Mouse (Mus musculus) thymus, adult 2 months (tissue): ENCODE results near the gene Polr3h. TPM values are rescaled to one million over a fixed set of nuclear protein-coding genes. Genes with fewer than 3 reads are reported as not detected.

Experiments used
- DNase-seq: peaks from one replicate; pipeline ENCODE4 v3.0.0; 2021
- H3K27ac ChIP-seq: fragments of 200-500 bp; 2 replicates; pipeline ENCODE4 v1.5.1; 2012; ENCODE audit warnings: low read length, control low read depth; ENCODE audit not compliant: control insufficient read depth, insufficient read depth
- H3K27me3 ChIP-seq: fragments of 200-500 bp; 2 replicates; pipeline ENCODE4 v1.6.1; 2012; ENCODE audit warnings: mild to moderate bottlenecking, low read length, moderate library complexity, mixed read lengths; ENCODE audit not compliant: control insufficient read depth, insufficient read depth
- H3K36me3 ChIP-seq: fragments of 200-500 bp; 2 replicates; pipeline ENCODE4 v1.6.1; 2012; ENCODE audit warnings: mild to moderate bottlenecking, low read length, moderate library complexity; ENCODE audit not compliant: control insufficient read depth, insufficient read depth
- H3K4me1 ChIP-seq: fragments of 200-500 bp; replicated peaks from 2 replicates; pipeline ENCODE4 v1.6.1; 2012; ENCODE audit warnings: low read length; ENCODE audit not compliant: control insufficient read depth, insufficient read depth
- H3K4me3 ChIP-seq: fragments of 200-500 bp; 2 replicates; pipeline ENCODE4 v1.5.1; 2012; ENCODE audit warnings: mild to moderate bottlenecking, low read length, control low read depth, moderate library complexity; ENCODE audit not compliant: control insufficient read depth, insufficient read depth
- CTCF ChIP-seq: fragments of 200-500 bp; IDR thresholded peaks from 2 replicates; pipeline ENCODE4 v1.5.1; 2012; ENCODE audit warnings: mild to moderate bottlenecking, control low read depth, low read length, moderate library complexity, borderline replicate concordance; ENCODE audit not compliant: control insufficient read depth, poor library complexity, insufficient read depth; ENCODE audit errors: extremely low read depth
- POLR2A ChIP-seq: fragments of 200-500 bp; IDR thresholded peaks from 2 replicates; pipeline ENCODE4 v1.6.1; 2012; ENCODE audit warnings: mild to moderate bottlenecking, low read length, control low read depth, moderate library complexity; ENCODE audit not compliant: control insufficient read depth, poor library complexity, insufficient read depth; ENCODE audit errors: extremely low read depth
- WGBS: fragments of 180-500 bp; shearing (Covaris S2); methylation state at CpG from one replicate; pipeline ENCODE4 v1.1.7; 2018; 5-methylcytosine and 5-hydroxymethylcytosine counted together
- polyA plus RNA-seq: library from polyadenylated mRNA; depleted of rRNA; stranded (reverse); fragments of >200 nt; gene quantifications from 2 replicates; pipeline ENCODE4 v1.2.3, GENCODE M21; 2012

Polr3h gene
- polyA plus RNA-seq, 1 experiment = 16.7 TPM

DNA sequence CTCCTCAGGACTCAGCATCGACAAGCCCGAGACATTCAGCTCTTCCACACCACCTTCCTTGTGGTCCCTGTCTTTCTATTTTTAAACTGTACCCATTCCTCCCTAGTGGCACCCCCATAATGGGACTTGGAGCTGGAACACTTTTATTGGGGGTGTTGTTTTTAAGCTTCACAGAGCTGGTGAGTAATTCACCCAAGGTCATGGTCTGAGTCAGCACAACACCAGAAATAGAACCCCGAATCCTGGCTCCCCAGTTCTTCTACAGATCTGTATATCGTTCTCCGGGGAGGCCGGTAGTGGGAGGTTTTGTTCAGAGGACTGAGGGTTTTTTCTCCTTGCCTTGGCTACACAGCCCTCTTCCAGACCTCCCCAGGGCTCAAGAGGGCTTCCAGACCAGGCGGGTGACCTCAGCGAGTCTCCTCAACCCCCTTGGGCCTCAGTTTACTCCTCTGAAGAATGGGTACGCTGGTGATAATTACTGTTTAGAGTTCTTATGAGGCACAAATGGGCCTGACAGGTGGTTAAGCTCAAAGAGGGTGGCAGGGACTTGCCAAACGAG lies 13.2 kb upstream of the Polr3h start:
- 96% methylated on average over 10 of the region's 10 CpGs for WGBS
- H3K36me3 ChIP-seq = no peaks in the 10 kb centered on the region
- no peak for DNase-seq
- TF ChIP-seq CTCF (no peak), POLR2A (no peak)
- no peak overlapping the region for H3K4me3 ChIP-seq
- no peaks in the 10 kb centered on the region for H3K27me3 ChIP-seq
- peaks cover 4% of the 10 kb centered on the region for H3K4me1 ChIP-seq
- H3K27ac ChIP-seq = no peak overlapping the region

DNA sequence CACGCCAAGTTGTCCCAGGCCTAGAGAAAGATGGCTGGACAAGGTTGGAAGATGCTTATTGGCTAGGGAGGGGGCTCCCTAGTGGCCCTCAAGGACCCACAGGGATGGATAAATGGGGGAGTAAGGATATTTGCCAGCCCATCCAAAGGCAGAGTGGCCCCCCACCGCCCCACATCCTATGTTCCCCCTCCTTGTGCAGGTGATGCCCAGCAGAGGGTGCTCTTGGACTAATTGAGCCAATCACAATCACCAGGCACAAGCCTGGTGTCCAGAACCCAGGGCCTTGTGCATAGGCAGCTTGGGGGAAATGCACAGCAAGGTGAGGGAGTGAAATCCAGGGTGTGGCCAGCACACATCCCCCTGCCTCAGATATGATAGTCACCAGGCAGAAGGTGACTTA lies 12.2 kb upstream of the Polr3h start:
- H3K27ac ChIP-seq = no peak overlapping the region
- TF ChIP-seq POLR2A (no peak), CTCF (peak; percentile 69; the same call in 1 of the 2 replicates)
- H3K4me1 ChIP-seq = peaks cover 7% of the 10 kb centered on the region
- WGBS = 55% methylated on average over 2 of the region's 2 CpGs
- H3K36me3 ChIP-seq = no peaks in the 10 kb centered on the region
- DNase-seq = peak; percentile 26
- no peaks in the 10 kb centered on the region for H3K27me3 ChIP-seq
- no peak overlapping the region for H3K4me3 ChIP-seq

DNA sequence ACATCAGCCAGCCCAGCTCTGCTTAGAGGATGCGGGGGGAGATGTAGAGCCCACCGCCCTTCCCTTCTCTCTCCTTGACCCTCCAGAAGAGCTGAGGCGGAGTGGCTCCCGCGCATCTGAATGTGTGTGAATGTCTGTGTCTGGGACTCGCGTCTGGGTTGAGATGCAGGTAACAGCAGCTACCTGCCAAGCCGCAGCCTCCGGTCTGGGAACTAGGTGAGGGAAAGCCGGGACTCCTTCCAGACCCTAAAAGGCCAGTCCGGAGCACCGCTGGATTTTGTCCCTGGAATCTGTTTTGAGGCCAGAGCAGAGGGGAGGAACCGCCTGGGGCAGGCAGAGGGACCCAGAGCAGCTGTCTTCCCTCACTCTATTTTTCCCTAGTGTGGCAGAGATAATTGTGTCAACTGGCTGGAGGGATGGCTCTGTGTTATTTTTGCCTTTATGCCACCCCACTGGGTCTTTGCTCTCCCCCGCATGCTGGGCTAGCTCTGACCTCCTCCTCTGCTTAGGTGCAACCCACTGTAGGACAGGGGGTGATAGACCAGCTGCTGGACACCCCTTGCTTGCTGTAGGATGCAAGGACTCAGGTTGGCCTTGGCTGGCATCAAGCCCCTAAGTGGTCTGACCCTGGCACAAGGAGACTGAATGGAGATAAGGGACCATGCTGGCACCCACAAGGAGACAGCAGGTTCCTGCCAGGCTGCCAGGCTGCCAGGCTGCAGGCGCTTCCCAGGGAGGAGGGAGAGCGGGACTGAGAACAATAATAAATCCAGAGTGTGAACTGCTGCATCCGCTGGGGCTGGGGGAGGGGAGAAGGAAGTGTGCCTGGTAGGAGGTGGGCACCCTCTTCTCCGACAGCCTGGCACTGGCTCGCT lies 11.3 kb upstream of the Polr3h start:
- DNase-seq = no peak
- no peaks in the 10 kb centered on the region for H3K36me3 ChIP-seq
- H3K4me1 ChIP-seq = peaks cover 16% of the 10 kb centered on the region
- WGBS = 69% methylated on average over 19 of the region's 19 CpGs
- TF ChIP-seq CTCF = no peak
- no peak for TF ChIP-seq POLR2A
- no peaks in the 10 kb centered on the region for H3K27me3 ChIP-seq
- H3K4me3 ChIP-seq = no peak overlapping the region
- no peak overlapping the region for H3K27ac ChIP-seq

DNA sequence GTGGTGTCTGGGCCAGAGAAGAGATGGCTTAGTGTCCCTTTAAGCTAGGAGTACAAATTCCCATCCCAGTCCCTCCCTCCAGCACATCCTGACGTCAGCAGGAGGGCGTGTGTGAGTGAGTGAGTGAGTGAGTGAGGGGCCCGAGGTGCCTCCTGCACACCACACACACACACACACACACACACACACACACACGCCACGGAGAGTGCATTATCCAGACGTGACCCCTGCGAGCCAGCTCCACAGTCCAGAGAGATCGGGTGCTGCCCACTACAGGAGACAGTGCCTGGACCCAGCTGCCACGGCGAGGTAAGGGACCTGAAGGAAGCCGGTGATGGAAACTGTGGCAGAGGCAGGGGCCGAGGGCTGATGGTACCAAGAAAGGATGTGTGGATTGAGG lies 10.6 kb upstream of the Polr3h start, which contains the start of gene Csdc2:
Csdc2 (plus strand) TSS at position 81 of the 400 bp plus-strand sequence.
- peaks cover 16% of the 10 kb centered on the region for H3K4me1 ChIP-seq
- no peak for TF ChIP-seq CTCF
- no peak for TF ChIP-seq POLR2A
- H3K36me3 ChIP-seq = no peaks in the 10 kb centered on the region
- no peak within 1 kb of the TSS for H3K4me3 ChIP-seq
- H3K27me3 ChIP-seq = no peaks in the 10 kb centered on the region
- 70% methylated on average over 12 of the region's 12 CpGs for WGBS
- H3K27ac ChIP-seq = no peak within 1 kb of the TSS
- no peak for DNase-seq

DNA sequence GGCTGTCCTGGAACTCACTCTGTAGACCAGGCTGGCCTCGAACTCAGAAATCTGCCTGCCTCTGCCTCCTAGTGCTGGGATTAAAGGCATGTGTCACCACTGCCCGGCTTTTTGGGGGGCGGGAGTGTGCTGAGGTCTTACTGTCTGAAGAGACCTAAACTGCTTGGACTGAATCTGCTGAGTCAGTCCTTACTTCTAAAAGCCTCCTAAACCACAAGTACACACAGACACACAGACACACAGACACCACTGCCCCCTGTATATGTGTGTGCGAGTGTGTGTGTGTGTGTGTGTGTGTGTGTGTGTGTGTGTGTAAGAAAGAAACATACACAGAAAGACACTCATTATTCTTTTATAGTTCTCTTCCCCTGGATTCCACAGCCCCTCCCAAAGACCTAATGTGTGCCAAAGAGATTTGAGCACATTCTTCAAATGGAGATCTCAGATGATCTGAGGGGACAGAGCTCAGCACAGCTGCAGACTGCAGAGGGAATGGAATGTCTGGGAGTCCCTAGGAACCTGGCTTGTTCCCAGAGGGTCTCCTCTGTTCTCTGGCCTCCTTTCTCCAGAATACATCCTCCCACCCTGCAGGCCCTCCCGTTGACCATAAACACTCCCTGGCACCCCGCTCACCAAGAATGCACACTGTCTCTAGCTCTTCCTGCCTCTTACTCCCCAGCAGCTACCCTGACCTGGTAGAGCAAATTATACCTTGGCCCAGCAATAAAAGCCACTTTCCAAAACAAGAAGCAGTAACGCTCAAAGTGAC lies 10.0 kb upstream of the Polr3h start:
- no peak overlapping the region for H3K27ac ChIP-seq

DNA sequence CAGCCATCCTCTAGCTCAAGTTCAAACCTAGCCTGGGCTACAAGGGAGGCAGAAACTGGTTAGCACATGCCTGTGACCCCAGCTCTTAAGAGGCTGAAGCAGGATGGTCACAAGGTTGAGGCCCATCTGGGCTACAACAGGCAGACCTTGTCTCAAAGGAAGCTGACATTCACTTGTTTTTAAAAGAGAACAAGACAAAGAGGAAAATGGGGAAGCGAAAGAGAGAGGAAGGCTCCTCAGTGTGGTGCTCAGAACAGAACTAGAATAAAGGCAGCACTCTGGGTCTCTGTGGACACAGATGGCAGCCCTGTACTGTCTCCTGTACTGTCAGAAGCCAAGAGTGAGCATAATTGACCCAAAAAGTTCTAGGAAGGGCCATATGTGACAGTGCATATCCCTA lies 7.9 kb upstream of the Polr3h start:
- H3K36me3 ChIP-seq = no peaks in the 10 kb centered on the region
- WGBS = 91% methylated on average over 1 of the region's 1 CpGs
- no peaks in the 10 kb centered on the region for H3K27me3 ChIP-seq
- DNase-seq = no peak
- no peak overlapping the region for H3K27ac ChIP-seq
- no peak overlapping the region for H3K4me3 ChIP-seq
- peaks cover 16% of the 10 kb centered on the region for H3K4me1 ChIP-seq
- no peak for TF ChIP-seq CTCF

More for the DNA sequence above, 10.0 kb upstream of the Polr3h start:
- TF ChIP-seq CTCF = no peak
- TF ChIP-seq POLR2A = no peak
- Histone ChIP-seq H3K4me1 (peaks cover 16% of the 10 kb centered on the region), H3K36me3 (no peaks in the 10 kb centered on the region), H3K4me3 (no peak overlapping the region), H3K27me3 (no peaks in the 10 kb centered on the region)
- DNase-seq = no peak
- WGBS = 75% methylated on average over 7 of the region's 7 CpGs
